Mouse (Mus musculus) heart, postnatal 0 days (tissue): ENCODE measurements around the gene Nrm.

ENCODE experiments used
- CTCF ChIP-seq: IDR thresholded peaks from 2 replicates; pipeline ENCODE4 v1.5.1; 2016; ENCODE audit warnings: antibody characterized with exemption, control low read depth, low read depth
- EP300 ChIP-seq: IDR thresholded peaks from 2 replicates; pipeline ENCODE4 v1.6.1; 2016; ENCODE audit warnings: antibody characterized with exemption, low read depth

DNA sequence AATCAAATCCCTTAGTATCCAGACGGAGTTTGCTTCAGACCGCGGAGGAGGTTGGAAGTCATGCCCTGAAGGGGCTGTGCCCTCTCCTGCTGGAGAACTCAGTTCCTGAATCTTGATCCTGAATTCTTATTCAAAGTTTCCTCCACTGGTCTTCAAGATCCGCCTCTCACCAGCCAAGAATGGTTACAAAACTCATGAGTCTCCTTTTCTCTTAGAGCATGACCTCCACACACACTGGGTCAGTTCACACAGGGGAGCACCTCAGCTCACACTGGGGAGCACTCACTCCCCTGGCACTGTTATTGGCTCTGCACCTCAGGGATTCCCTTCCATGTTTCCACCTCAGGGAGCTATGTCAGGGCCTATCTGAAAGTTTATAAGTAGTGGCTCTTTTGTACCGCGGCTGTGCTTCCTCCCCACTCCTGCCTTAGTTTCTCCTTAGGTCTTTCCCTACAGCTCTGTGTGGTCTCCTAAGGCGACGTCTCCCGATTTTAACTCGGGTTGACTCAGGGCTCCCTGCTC lies 3.8 kb downstream of the Nrm start:
- TF ChIP-seq CTCF = no peak
- TF ChIP-seq EP300 = no peak
